Mouse (Mus musculus) lung, embryonic 14.5 days (tissue): Measurements from ENCODE around the gene Olfr801. TPM values are rescaled to one million over a fixed set of nuclear protein-coding genes. Genes with fewer than 3 reads are reported as not detected.

Experiments used
- ATAC-seq: fragments of 200-750 bp; cut with Nextera tagmentation; 2 replicates; pipeline ENCODE4 v1.8.0; 2017; ENCODE audit warnings: mild to moderate bottlenecking, moderate TSS enrichment, moderate library complexity; ENCODE audit not compliant: insufficient read depth
- DNase-seq: peaks from one replicate; pipeline ENCODE4 v3.0.0-alpha.2; 2015
- H3K27ac ChIP-seq: fragments of 300-500 bp; sonication (generic); 2 replicates; pipeline ENCODE4 v1.5.1; 2014; ENCODE audit warnings: low read depth, mild to moderate bottlenecking, moderate library complexity
- H3K27me3 ChIP-seq: fragments of 300-500 bp; sonication (generic); 2 replicates; pipeline ENCODE4 v1.6.1; 2014; ENCODE audit warnings: low read length, control low read depth; ENCODE audit not compliant: insufficient read depth
- H3K36me3 ChIP-seq: fragments of 300-500 bp; sonication (generic); 2 replicates; pipeline ENCODE4 v1.6.1; 2014; ENCODE audit warnings: control low read depth; ENCODE audit not compliant: insufficient read depth
- H3K4me1 ChIP-seq: fragments of 300-500 bp; sonication (generic); 2 replicates; pipeline ENCODE4 v1.6.1; 2014; ENCODE audit warnings: antibody characterized with exemption, control low read depth; ENCODE audit not compliant: insufficient read depth
- H3K4me2 ChIP-seq: fragments of 300-500 bp; sonication (generic); 2 replicates; pipeline ENCODE4 v1.6.1; 2014; ENCODE audit warnings: mild to moderate bottlenecking
- H3K4me3 ChIP-seq: fragments of 300-500 bp; sonication (generic); 2 replicates; pipeline ENCODE4 v1.5.1; 2014; ENCODE audit warnings: low read depth, low read length
- H3K9ac ChIP-seq: fragments of 300-500 bp; sonication (generic); 2 replicates; pipeline ENCODE4 v1.6.1; 2014
- H3K9me3 ChIP-seq: fragments of 300-500 bp; sonication (generic); 2 replicates; pipeline ENCODE4 v1.6.1; 2016; ENCODE audit warnings: low read depth, low read length, control low read depth
- CTCF ChIP-seq: IDR thresholded peaks from 2 replicates; pipeline ENCODE4 v1.5.1; 2016; ENCODE audit warnings: antibody characterized with exemption, low read depth
- WGBS: fragments of 180-500 bp; shearing (Covaris S2); extraction: QIAGEN DNeasy Blood & Tissue Kit; methylation state at CpG from one replicate; pipeline ENCODE4 v1.1.7; 2014; 5-methylcytosine and 5-hydroxymethylcytosine counted together
- polyA plus RNA-seq: library from polyadenylated mRNA; unstranded; fragments of >200 nt; fragmentation: Nextera tagmentation; extraction: Ambion mirVana; gene quantifications from 2 replicates; pipeline ENCODE4 v1.2.1, GENCODE M21; 2014

The Olfr801 gene
- polyA plus RNA-seq, 1 experiment from 2014 or later = not detected

GRCm38 (mm10) chr10:129627834-129628233 lies 45.8 kb downstream of the Olfr801 start, which contains the start of gene Olfr798:
Olfr798 (minus strand) TSS chr10:129627934.
- no peaks in the 10 kb centered on the region for H3K9me3 ChIP-seq

GRCm38 (mm10) chr10:129623251-129623650 lies 50.4 kb downstream of the Olfr801 start:
- no peak for ATAC-seq

More at GRCm38 (mm10) chr10:129627834-129628233, 45.8 kb downstream of the Olfr801 start, which contains the start of gene Olfr798:
- no peaks in the 10 kb centered on the region for H3K36me3 ChIP-seq
- ATAC-seq (no peak), DNase-seq (no peak)
- no peaks in the 10 kb centered on the region for H3K27me3 ChIP-seq
- H3K27ac ChIP-seq = no peak within 1 kb of the TSS
- no peak within 1 kb of the TSS for H3K9ac ChIP-seq
- no peaks in the 10 kb centered on the region for H3K4me1 ChIP-seq
- WGBS = 83% methylated on average over 1 of the region's 1 CpGs
- H3K4me2 ChIP-seq = no peak within 1 kb of the TSS
- no peak within 1 kb of the TSS for H3K4me3 ChIP-seq
- TF ChIP-seq CTCF = no peak

GRCm38 (mm10) chr10:129621724-129622123 lies 51.9 kb downstream of the Olfr801 start:
- Histone ChIP-seq H3K4me2 (no peak overlapping the region), H3K9ac (no peak overlapping the region), H3K27ac (no peak overlapping the region), H3K27me3 (no peaks in the 10 kb centered on the region), H3K36me3 (no peaks in the 10 kb centered on the region), H3K4me1 (no peaks in the 10 kb centered on the region), H3K9me3 (no peaks in the 10 kb centered on the region), H3K4me3 (no peak overlapping the region)
- no peak; the same call in 1 of the 2 replicates for ATAC-seq
- peak; percentile 2 for DNase-seq
- WGBS = 11% methylated on average over 1 of the region's 1 CpGs
- no peak for TF ChIP-seq CTCF

More at GRCm38 (mm10) chr10:129623251-129623650, 50.4 kb downstream of the Olfr801 start:
- TF ChIP-seq CTCF = no peak
- Histone ChIP-seq H3K9me3 (no peaks in the 10 kb centered on the region), H3K27me3 (no peaks in the 10 kb centered on the region), H3K36me3 (no peaks in the 10 kb centered on the region), H3K4me1 (no peaks in the 10 kb centered on the region), H3K9ac (no peak overlapping the region), H3K27ac (no peak overlapping the region), H3K4me3 (no peak overlapping the region), H3K4me2 (no peak overlapping the region)
- DNase-seq = no peak

Other genes starting within 250 kb of the Olfr801 start
- not detected in 2 replicates for gene Olfr786, start 246.6 kb downstream of the Olfr801 start, polyA plus RNA-seq
- gene Olfr787, start 212.0 kb downstream of the Olfr801 start, polyA plus RNA-seq = not detected in 2 replicates
- not detected in 2 replicates for gene Olfr788, start 202.9 kb downstream of the Olfr801 start, polyA plus RNA-seq
- not detected in 2 replicates for gene Olfr789, start 189.1 kb downstream of the Olfr801 start, polyA plus RNA-seq
- gene Olfr790, start 175.4 kb downstream of the Olfr801 start, polyA plus RNA-seq = not detected in 2 replicates
- not detected in 2 replicates for gene Olfr791, start 152.1 kb downstream of the Olfr801 start, polyA plus RNA-seq
- not detected in 2 replicates for gene Olfr792, start 134.7 kb downstream of the Olfr801 start, polyA plus RNA-seq
- not detected in 2 replicates for gene Olfr794, start 106.2 kb downstream of the Olfr801 start, polyA plus RNA-seq
- not detected in 2 replicates for gene Olfr796, start 61.3 kb downstream of the Olfr801 start, polyA plus RNA-seq
- not detected in 2 replicates for gene Olfr798, start 45.9 kb downstream of the Olfr801 start, polyA plus RNA-seq
- not detected in 2 replicates for gene Olfr799, start 36.4 kb downstream of the Olfr801 start, polyA plus RNA-seq
- not detected in 2 replicates for gene Olfr800, start 16.2 kb downstream of the Olfr801 start, polyA plus RNA-seq
- not detected in 2 replicates for gene Olfr802, start 14.3 kb upstream of the Olfr801 start, polyA plus RNA-seq
- gene Olfr803, start 20.4 kb upstream of the Olfr801 start, polyA plus RNA-seq = not detected in 2 replicates
- gene Olfr804, start 29.3 kb upstream of the Olfr801 start, polyA plus RNA-seq = not detected in 2 replicates
- gene Olfr805, start 55.5 kb upstream of the Olfr801 start, polyA plus RNA-seq = not detected in 2 replicates
- gene Olfr806, start 68.1 kb upstream of the Olfr801 start, polyA plus RNA-seq = not detected in 2 replicates
- gene Olfr807, start 83.9 kb upstream of the Olfr801 start, polyA plus RNA-seq = not detected in 2 replicates
- gene Olfr808, start 91.6 kb upstream of the Olfr801 start, polyA plus RNA-seq = not detected in 2 replicates
- gene Olfr809, start 100.8 kb upstream of the Olfr801 start, polyA plus RNA-seq = not detected in 2 replicates
- gene Olfr810, start 121.1 kb upstream of the Olfr801 start, polyA plus RNA-seq = not detected in 2 replicates
- not detected in 2 replicates for gene Olfr811, start 130.5 kb upstream of the Olfr801 start, polyA plus RNA-seq
- gene Olfr812, start 172.2 kb upstream of the Olfr801 start, polyA plus RNA-seq = not detected in 2 replicates
- not detected in 2 replicates for gene Olfr813, start 181.5 kb upstream of the Olfr801 start, polyA plus RNA-seq
- not detected in 2 replicates for gene Olfr814, start 206.0 kb upstream of the Olfr801 start, polyA plus RNA-seq
- not detected in 2 replicates for gene Olfr815, start 232.0 kb upstream of the Olfr801 start, polyA plus RNA-seq
- gene Olfr816, start 241.7 kb upstream of the Olfr801 start, polyA plus RNA-seq = not detected in 2 replicates